Mouse (Mus musculus): ENCODE data around the gene Myzap.

Myzap gene

GRCm38 (mm10) chr9:71604914-71605635 is 12.9 kb upstream of the Myzap start:
- no peak for DNase-seq (ENCODE audit: low spot score in 2 of 2)

DNA sequence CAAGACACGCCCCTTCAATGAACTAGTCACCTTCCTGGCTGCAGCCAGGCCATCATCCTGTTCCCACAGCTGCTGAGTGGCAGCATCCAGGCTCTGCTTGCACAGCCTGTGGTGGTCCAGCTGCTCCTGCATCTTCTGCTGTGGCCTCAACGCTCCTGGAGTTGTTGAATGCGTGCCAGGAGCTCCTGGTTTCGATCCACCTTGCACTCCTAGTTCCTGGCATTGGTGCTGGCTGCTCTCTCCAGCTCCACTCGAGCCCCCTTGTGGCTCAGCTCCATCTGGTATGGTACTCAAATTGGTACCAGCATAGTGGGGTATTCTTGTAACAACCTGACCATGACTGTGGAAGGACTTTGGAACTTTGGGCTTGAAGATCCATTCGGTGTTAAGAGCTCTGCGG is 7.7 kb upstream of the Myzap start:
- DNase-seq (ENCODE audit: low spot score in 2 of 2) = no peak

- DNase-seq (ENCODE audit: low spot score in 2 of 2) = no peak
Measured at GRCm38 (mm10) chr9:71596888-71597287, 4.7 kb upstream of the Myzap start.

DNA sequence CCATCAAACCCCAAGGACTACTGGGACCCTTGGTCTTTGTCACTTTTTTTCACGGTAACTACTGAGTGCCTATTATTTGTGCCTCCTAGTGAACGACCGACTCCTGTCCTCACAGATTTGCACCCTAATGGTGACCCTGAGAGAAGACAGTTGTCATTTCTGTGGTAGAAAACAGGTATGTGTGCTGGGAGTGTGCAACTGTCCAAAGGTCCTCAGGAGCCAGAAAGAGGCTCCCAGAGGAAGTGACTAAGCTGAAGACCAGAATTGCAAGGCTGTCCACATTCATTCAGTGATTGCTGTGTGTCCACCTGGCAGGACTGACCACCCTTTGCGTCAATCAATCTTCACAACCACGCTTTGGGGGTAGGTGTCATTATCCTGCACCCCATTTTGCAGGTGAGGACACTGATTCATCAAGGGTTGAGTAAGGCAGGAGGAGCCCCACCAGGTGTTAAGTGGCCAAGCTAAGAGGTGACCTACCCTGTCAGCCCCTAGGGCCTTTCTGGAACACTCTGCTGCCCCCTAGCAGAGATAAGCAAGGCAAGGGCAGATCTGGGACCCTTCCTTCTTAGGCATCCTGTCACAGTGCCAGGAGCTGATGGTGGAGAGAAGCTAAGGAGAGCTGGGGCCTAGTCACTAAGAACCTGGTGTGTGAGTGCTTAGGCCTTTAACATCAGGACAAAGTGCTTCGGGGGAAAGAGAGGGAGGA is 571 bp upstream of the Myzap start:
- DNase-seq (ENCODE audit: low spot score in 2 of 2) = no peak

GRCm38 (mm10) chr9:71591106-71591505 is 1.1 kb downstream of the Myzap start:
- no peak for DNase-seq (ENCODE audit: low spot score in 2 of 2)

DNA sequence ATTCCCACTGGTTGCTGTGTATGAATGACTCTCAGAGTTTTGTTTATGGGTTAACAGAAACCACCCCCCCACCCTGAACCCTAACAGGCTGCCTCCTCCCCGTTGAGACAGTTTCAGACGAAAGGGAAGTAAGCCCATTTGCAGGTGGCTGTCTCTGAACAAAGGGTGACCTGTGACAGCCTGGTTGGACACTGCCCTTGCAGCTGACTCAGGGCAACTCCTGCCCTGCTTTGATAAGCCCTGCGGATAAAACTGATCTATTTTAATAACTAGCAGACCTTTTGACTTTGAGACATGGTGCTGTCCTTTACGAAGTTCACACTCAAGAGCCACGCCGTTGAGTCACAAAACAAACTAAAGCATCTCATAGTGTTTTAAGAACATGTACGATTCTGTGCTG is 2.4 kb downstream of the Myzap start:
- DNase-seq (ENCODE audit: low spot score in 2 of 2) = no peak

DNA sequence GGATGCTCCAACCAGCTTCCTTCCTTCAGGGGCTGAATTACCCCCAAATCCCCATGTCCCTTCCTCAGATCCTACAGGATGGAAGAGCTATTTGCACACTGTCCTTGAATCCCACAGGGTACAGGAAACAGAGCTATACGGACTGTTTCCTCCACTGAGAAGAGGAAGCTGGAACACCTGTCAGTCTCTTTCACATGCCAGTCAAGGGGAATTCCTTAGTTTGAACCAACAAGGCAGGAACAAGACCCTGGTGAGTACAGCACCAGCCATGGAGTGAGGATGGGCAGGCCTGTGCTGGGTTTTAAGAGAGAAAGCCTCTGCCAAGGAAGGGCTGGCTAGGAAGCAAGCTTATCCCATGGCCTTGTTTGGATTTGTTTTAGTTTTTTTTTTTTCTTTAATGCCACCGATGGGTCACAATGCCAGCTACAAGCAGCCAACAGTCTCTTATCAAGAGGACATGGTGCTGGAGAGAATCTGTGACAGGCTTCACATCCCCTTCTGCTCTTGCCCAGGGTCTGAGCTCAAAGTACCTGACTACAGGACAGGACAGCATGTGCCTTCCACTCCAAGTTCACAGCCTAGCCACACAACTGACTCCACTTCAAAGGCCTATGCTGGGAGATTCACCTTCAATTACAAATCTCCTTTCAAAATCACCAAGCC is 3.1 kb downstream of the Myzap start:
- no peak for DNase-seq (ENCODE audit: low spot score in 2 of 2)

- no peak for DNase-seq (ENCODE audit: low spot score in 2 of 2)
Measured at GRCm38 (mm10) chr9:71586408-71586807, 5.8 kb downstream of the Myzap start.

DNA sequence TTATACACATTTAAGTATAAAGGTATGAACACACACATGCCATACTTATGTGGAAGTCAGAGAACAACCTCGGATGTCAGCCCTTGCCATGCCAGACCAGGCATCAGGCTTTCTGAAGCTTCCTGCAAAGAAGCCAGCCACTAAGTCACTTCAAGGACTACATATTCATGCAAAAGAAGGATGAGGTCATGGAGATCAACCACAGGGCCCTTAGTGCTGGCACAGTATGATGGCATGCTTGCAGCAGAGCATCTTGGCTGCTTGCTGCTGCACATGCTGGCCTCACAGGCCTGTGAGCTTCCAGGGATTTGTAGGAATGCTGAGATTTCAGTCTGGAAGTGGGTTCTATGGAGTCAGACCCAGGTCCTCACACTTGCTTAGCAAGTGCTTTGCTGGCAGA is 9.4 kb downstream of the Myzap start:
- no peak for DNase-seq (ENCODE audit: low spot score in 2 of 2)

GRCm38 (mm10) chr9:71578896-71579564 is 13.1 kb downstream of the Myzap start:
- DNase-seq (ENCODE audit: low spot score in 2 of 2) = no peak

- no peak for DNase-seq (ENCODE audit: low spot score in 2 of 2)
Measured at GRCm38 (mm10) chr9:71574440-71574839, 17.7 kb downstream of the Myzap start.

GRCm38 (mm10) chr9:71573771-71574340 is 18.3 kb downstream of the Myzap start:
- no peak for DNase-seq (ENCODE audit: low spot score in 2 of 2)

GRCm38 (mm10) chr9:71571150-71571633 is 21.0 kb downstream of the Myzap start:
- DNase-seq (ENCODE audit: low spot score in 2 of 2) = no peak

DNA sequence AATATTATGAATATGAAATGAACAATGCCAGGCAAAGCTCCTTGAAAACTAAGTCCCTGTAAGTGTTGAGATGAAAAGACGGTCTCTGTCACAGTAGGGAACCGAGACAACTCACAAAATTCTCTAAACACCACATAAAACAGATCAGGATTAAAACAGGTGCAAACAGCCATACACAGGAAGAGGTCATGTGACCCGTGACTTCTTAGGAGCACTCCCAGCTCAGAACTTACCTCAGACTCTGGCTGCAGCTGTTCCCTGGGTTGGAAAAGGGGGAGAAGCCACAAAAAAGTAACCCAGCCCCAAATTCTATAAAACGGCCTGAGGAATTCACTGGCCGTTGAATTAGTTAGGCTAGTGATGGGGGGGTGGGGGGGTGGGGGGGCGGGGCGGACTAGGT is 22.0 kb downstream of the Myzap start:
- no peak for DNase-seq (ENCODE audit: low spot score in 2 of 2)

- no peak for DNase-seq (ENCODE audit: low spot score in 2 of 2)
Measured at GRCm38 (mm10) chr9:71568323-71568942, 23.7 kb downstream of the Myzap start.

DNA sequence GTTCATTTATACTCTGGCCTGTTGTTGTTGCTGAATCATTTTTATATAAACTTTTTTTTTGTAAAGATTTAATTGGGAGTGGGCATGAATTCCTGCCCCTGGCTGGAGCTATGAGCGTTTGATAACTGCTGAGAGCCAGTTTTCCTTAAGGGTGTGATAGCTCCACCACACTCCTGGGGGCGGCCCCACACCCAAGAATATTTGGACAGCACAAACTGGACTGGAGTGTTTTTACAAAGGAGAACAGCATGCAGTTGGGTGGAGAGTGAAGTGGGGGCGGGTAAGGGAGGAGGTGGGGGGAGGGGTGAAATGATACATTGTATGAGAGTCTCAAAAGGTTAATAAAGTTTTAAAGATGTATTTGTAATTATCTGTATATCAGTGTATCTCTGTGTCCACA is 24.8 kb downstream of the Myzap start:
- no peak for DNase-seq (ENCODE audit: low spot score in 2 of 2)

DNA sequence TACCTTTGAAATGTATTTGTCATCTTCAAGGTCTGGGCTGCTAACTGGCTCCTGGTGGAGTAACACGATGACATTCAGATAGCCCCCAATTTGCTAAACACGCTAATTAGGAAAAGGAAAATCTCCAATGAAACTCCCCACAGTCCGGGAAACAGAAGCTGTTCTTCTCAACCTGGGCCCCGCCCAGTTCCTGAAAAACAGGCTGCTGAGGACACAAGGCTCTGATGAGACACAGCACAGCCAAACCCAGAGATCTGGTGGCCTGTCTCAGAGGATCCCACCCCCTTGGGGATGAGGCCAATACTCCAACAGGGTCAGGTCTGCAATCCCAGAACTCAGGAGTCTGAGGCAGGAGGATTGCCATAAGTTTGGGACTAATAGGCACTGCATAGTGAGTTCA is 25.4 kb downstream of the Myzap start:
- DNase-seq (ENCODE audit: low spot score in 2 of 2) = no peak

GRCm38 (mm10) chr9:71557737-71558136 is 34.4 kb downstream of the Myzap start:
- DNase-seq (ENCODE audit: low spot score in 2 of 2) = no peak

DNA sequence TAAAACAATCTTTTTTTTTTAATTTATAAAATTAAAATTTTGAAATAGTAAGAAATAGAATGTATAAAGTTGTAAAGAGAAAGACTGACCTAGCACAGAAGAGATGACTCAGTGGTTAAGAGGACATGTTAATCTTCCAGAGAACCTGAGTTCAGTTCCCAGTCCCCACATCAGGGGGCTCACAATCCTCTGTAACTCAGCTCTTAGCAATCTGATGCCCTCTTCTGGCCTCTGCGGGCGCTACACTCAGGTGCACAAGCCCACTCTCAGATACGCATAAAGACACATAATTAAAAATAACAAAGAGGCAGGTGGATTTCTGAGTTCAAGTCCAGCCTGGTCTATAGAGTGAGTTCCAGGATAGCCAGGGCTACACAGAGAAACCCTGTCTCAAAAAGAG is 38.2 kb downstream of the Myzap start:
- no peak for DNase-seq (ENCODE audit: low spot score in 2 of 2)

DNA sequence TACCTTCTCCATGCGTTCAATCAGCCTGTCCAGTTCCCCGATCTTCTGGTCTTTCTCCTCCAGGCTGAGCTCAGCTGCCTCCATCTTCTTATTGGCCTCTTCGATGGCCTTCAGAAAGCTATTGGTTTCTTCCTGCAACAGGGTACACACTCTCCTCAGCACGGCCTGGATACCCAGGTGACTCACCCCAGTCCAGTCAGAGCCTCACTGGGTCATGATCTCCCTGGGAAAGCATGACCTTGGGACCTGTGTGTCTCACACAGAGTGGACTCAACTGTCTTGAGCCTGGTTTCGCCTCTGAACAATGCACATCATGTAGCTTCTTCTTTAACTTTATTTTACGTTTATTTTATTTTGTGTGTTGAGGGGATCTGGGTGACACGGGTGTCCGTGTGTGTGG is 42.0 kb downstream of the Myzap start:
- no peak for DNase-seq (ENCODE audit: low spot score in 2 of 2)

DNA sequence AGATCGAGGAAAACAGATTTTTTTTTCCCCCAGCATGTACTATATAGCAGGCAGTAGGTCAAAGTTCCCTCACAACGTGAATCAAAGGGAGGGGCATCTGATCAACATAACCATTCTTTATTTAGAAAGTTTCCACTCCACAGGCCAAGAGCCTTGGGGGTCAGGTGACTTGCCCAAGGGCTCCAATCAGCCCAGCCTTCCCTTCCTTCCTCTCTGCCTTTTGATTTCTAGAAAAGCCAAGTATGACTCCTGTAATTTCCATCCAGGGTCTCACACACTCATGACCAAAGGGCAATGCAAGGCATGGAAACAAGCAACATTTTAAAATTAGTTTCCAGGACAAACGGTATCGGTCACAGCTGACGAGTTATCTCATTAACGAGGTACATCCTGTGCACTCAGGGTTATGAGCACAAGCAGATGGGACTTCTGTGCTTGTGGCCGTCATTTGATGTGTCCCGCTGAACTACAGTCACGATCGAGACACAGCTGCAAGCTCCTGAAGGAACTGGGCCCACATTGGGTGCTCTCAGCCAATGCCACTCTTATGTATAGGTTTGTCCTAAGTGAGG is 44.4 kb downstream of the Myzap start:
- DNase-seq (ENCODE audit: low spot score in 2 of 2) = no peak

Data from spleen, postnatal 14 days (tissue).